Mouse (Mus musculus) midbrain, embryonic 15.5 days (tissue): ENCODE data around the gene Phf3. TPM values are rescaled to one million over a fixed set of nuclear protein-coding genes. Genes with fewer than 3 reads are reported as not detected.
"Not testable (repeated sequence)": the region's sequence is repeated elsewhere in the genome, so short reads cannot be mapped to it uniquely, and the experiment has no call there.

ENCODE experiments used
- ATAC-seq: fragments of 200-750 bp; cut with Nextera tagmentation; replicated peaks from 2 replicates; pipeline ENCODE4 v1.8.0; 2017; ENCODE audit warnings: moderate TSS enrichment
- H3K27ac ChIP-seq: fragments of 300-500 bp; sonication (generic); 2 replicates; pipeline ENCODE4 v1.5.1; 2015; ENCODE audit warnings: mild to moderate bottlenecking, inconsistent platforms
- H3K27me3 ChIP-seq: fragments of 300-500 bp; sonication (generic); replicated peaks from 2 replicates; pipeline ENCODE4 v1.6.1; 2015; ENCODE audit warnings: inconsistent platforms
- H3K36me3 ChIP-seq: fragments of 300-500 bp; sonication (generic); replicated peaks from 2 replicates; pipeline ENCODE4 v1.6.1; 2015; ENCODE audit warnings: inconsistent platforms
- H3K4me1 ChIP-seq: fragments of 300-500 bp; sonication (generic); 2 replicates; pipeline ENCODE4 v1.6.1; 2015; ENCODE audit warnings: inconsistent platforms
- H3K4me2 ChIP-seq: fragments of 300-500 bp; sonication (generic); 2 replicates; pipeline ENCODE4 v1.6.1; 2015; ENCODE audit warnings: inconsistent platforms, mild to moderate bottlenecking, moderate library complexity
- H3K4me3 ChIP-seq: fragments of 300-500 bp; sonication (generic); 2 replicates; pipeline ENCODE4 v1.5.1; 2015; ENCODE audit warnings: mild to moderate bottlenecking, inconsistent platforms
- H3K9ac ChIP-seq: fragments of 300-500 bp; sonication (generic); 2 replicates; pipeline ENCODE4 v1.6.1; 2015; ENCODE audit warnings: mild to moderate bottlenecking, inconsistent platforms
- H3K9me3 ChIP-seq: fragments of 300-500 bp; sonication (generic); 2 replicates; pipeline ENCODE4 v1.6.1; 2016; ENCODE audit warnings: inconsistent platforms
- WGBS: fragments of 180-500 bp; shearing (Covaris S2); methylation state at CpG from one replicate; pipeline ENCODE4 v1.1.7; 2015; ENCODE audit warnings: mixed read lengths; 5-methylcytosine and 5-hydroxymethylcytosine counted together
- polyA plus RNA-seq: library from polyadenylated mRNA; unstranded; fragments of >200 nt; fragmentation: Nextera tagmentation; extraction: Ambion mirVana; gene quantifications from 2 replicates; pipeline ENCODE4 v1.2.1, GENCODE M21; 2015

Phf3 gene
- 38.0 and 42.7 TPM in 2 replicates for polyA plus RNA-seq

GRCm38 (mm10) chr1:30873541-30874260 lies at the start of gene Phf3:
TSS of gene Phf3 (minus strand) at chr1:30873921.
- no peaks in the 10 kb centered on the region for H3K9me3 ChIP-seq
- no peaks in the 10 kb centered on the region for H3K27me3 ChIP-seq
- ATAC-seq, result peak; percentile 97
- peak within 1 kb of the TSS; percentile 58 for H3K4me2 ChIP-seq
- H3K4me3 ChIP-seq, result peak within 1 kb of the TSS; percentile 67
- whole genome bisulfite sequencing, result under 1% methylated on average over 73 of the region's 85 CpGs
- peak within 1 kb of the TSS; percentile 99 for H3K27ac ChIP-seq
- peaks cover 21% of the 10 kb centered on the region for H3K4me1 ChIP-seq
- no peaks in the 10 kb centered on the region for H3K36me3 ChIP-seq
- H3K9ac ChIP-seq, result peak within 1 kb of the TSS; percentile 89

DNA sequence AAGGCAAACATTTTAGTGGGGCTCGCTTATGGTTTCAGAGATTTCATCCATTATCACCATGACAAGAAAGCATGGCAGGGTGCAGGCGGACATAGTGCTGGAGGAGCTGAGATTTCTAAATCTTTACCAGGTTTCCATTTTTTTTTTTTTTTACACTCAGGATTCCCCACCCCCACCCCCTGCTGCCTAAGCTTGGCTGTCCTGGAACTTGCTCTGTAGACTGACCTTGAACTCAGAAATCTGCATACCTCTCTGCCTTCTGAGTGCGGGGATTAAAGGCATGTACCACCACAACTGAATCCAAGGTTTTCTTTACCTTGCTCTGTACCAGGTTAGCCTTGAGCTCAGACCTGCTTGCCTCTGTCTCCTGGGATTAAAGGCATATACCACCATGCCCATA lies 48.5 kb upstream of the Phf3 start:
- 81% methylated on average over 3 of the region's 3 CpGs for WGBS
- Histone ChIP-seq H3K27me3 (no peaks in the 10 kb centered on the region), H3K4me3 (no peak overlapping the region)

DNA sequence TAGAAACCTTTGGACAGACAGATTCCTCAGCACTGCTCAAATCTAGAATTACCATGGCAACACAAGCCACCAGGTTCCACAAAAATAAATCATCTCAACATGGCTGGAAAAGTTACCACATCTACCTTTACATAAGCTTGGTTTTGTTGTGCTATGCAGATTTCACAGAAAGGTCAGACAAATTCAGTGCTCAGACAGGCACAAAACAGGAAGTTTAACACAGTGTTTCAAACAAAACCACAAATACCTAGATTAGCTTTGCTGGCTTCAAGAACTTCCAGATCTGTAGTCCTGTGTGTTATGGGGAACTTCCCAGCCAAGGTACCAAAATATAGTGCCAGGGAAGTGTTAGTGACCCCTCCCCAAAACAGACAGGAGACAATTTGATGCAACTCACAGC lies 47.5 kb upstream of the Phf3 start:
- Histone ChIP-seq H3K9me3 (no peaks in the 10 kb centered on the region), H3K4me2 (no peak overlapping the region), H3K27me3 (no peaks in the 10 kb centered on the region), H3K27ac (no peak overlapping the region), H3K9ac (no peak overlapping the region), H3K36me3 (no peaks in the 10 kb centered on the region), H3K4me3 (no peak overlapping the region), H3K4me1 (no peaks in the 10 kb centered on the region)
- ATAC-seq, result no peak

More for the DNA sequence above, 48.5 kb upstream of the Phf3 start:
- Histone ChIP-seq H3K27ac (no peak overlapping the region), H3K9ac (no peak overlapping the region), H3K4me2 (no peak overlapping the region), H3K9me3 (no peaks in the 10 kb centered on the region), H3K4me1 (no peaks in the 10 kb centered on the region), H3K36me3 (no peaks in the 10 kb centered on the region)
- ATAC-seq, result no peak

- Histone ChIP-seq H3K27me3 (no peaks in the 10 kb centered on the region), H3K4me3 (no peak overlapping the region), H3K9me3 (no peaks in the 10 kb centered on the region), H3K27ac (no peak overlapping the region), H3K4me1 (no peaks in the 10 kb centered on the region), H3K36me3 (no peaks in the 10 kb centered on the region), H3K9ac (no peak overlapping the region), H3K4me2 (no peak overlapping the region)
- no peak for ATAC-seq
- 97% methylated on average over 1 of the region's 1 CpGs for WGBS
These were observed 47.0 kb upstream of the Phf3 start for GRCm38 (mm10) chr1:30920620-30921177.

GRCm38 (mm10) chr1:30910172-30910571 lies 36.5 kb upstream of the Phf3 start:
- Histone ChIP-seq H3K9me3 (no peaks in the 10 kb centered on the region), H3K9ac (no peak overlapping the region), H3K4me2 (no peak overlapping the region), H3K27ac (no peak overlapping the region), H3K36me3 (no peaks in the 10 kb centered on the region), H3K27me3 (no peaks in the 10 kb centered on the region), H3K4me1 (no peaks in the 10 kb centered on the region), H3K4me3 (no peak overlapping the region)
- ATAC-seq, result no peak
- 75% methylated on average over 3 of the region's 3 CpGs for WGBS

DNA sequence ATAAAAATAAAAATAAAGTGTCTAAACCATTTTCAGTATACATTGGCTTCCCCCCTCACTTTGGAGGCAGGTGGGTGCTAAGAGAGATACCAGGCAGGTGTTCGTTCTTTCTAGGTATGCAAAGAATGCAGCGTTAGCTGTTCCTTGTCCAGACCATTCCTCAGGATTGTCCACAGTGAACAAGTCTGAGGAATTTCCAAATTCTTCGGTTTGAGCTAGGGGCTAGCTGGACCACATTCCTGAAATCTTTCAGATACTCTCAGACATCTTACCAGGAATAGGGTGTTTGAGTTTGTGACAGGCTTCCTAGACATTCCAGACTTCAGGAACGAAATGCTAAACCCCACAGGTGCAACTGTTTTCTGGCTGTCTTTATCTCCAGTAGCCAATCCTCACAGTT lies 35.1 kb upstream of the Phf3 start:
- H3K4me3 ChIP-seq, result no peak overlapping the region
- no peaks in the 10 kb centered on the region for H3K9me3 ChIP-seq
- H3K36me3 ChIP-seq, result no peaks in the 10 kb centered on the region
- no peak overlapping the region for H3K27ac ChIP-seq
- no peaks in the 10 kb centered on the region for H3K27me3 ChIP-seq
- H3K9ac ChIP-seq, result no peak overlapping the region
- WGBS, result 84% methylated on average over 4 of the region's 4 CpGs
- no peak for ATAC-seq
- no peaks in the 10 kb centered on the region for H3K4me1 ChIP-seq
- H3K4me2 ChIP-seq, result no peak overlapping the region

GRCm38 (mm10) chr1:30903480-30904218 lies 29.9 kb upstream of the Phf3 start:
- ATAC-seq, result no peak
- WGBS, result 85% methylated on average over 3 of the region's 3 CpGs
- no peak overlapping the region for H3K9ac ChIP-seq
- H3K9me3 ChIP-seq, result 0 out of 2 replicates have a peak, but pooled peaks cover 4% of the 10 kb centered on the region
- no peaks in the 10 kb centered on the region for H3K36me3 ChIP-seq
- H3K4me3 ChIP-seq, result no peak overlapping the region
- H3K4me2 ChIP-seq, result no peak overlapping the region
- no peaks in the 10 kb centered on the region for H3K4me1 ChIP-seq
- H3K27ac ChIP-seq, result no peak overlapping the region
- no peaks in the 10 kb centered on the region for H3K27me3 ChIP-seq

DNA sequence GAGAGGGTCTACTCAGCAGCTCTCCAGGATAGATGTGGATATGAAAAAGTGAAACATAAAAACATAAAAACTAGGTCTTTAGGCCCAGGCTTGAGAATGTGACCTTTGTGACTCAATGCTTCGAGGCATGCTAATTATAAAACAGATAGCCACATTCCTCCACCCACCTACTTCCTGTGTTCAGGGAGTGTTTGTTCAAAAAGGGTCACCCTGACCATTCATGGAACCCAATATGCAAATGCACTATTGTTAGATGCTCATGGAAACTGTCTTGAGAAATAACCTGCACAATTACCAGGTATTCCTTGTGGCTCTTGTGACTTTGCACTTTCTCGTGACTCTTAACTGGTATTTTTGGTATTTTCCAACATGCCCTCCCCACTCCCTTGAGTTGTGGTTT lies 25.0 kb upstream of the Phf3 start:
- no peaks in the 10 kb centered on the region for H3K27me3 ChIP-seq
- H3K9ac ChIP-seq, result no peak overlapping the region
- no peak for ATAC-seq
- WGBS, result 88% methylated on average over 2 of the region's 2 CpGs
- 0 out of 2 replicates have a peak, but pooled peaks cover 4% of the 10 kb centered on the region for H3K9me3 ChIP-seq
- H3K36me3 ChIP-seq, result no peaks in the 10 kb centered on the region
- no peak overlapping the region for H3K27ac ChIP-seq
- H3K4me3 ChIP-seq, result no peak overlapping the region
- H3K4me2 ChIP-seq, result no peak overlapping the region
- no peaks in the 10 kb centered on the region for H3K4me1 ChIP-seq

DNA sequence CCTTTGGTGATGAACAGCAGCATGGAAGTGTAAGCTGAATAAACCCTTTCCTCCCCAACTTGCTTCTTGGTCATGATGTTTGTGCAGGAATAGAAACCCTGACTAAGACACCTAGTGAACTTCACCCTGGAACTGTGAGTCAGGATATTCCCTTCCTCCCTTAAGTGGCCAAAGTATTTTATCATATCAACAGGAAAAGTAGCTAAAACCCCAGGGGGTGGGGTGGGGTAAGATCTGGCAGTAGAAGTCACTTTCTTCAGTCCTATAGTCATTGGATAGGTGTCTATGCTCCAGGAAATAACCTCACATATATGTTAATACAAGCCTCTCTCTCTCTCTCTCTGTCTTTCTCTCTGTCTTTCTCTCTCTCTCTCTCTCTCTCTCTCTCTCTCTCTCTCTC lies 21.6 kb upstream of the Phf3 start:
- not testable (repeated sequence) for H3K36me3 ChIP-seq, H3K4me1 ChIP-seq, H3K4me3 ChIP-seq, H3K9me3 ChIP-seq, H3K27ac ChIP-seq, H3K27me3 ChIP-seq, ATAC-seq, H3K9ac ChIP-seq, H3K4me2 ChIP-seq

DNA sequence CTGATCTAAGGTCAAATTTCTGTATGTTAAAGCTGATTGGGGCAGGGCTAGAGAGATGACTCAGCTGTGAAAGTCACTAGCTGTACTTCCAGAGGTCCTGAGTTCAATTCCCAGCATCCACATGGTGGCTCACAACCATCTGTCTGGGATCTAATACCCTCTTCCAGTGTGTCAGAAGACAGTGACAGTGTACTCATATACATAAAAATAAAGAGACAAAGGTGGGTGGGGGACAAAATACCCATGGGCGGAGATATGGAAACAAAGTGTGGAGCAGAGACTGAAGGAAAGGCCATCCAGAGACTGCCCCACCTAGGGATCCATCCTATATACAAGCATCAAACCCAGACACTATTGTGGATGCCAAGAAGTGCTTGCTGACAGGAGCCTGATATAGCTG lies 10.1 kb upstream of the Phf3 start:
- H3K9ac ChIP-seq, H3K36me3 ChIP-seq, H3K4me3 ChIP-seq: not testable (repeated sequence)

DNA sequence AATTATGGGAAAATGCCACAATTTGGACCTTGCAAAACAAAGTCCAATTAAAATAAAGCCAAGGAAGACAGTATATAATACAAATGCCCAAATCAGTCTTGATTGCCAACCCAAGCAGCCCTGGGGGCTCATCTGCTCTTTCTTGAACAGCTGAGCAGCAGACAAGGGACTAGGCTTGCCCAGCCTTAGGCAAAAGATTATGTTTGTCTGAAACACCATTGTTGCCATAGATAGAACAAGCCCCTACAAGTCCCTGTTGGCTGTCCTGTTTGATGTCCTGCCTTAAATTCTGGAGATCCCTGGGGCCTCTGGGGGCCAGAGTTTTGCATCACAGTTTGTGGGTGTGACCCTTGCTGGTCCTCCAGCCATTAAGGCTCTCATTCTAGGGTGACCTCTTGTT lies 2.0 kb upstream of the Phf3 start:
- no peaks in the 10 kb centered on the region for H3K36me3 ChIP-seq
- H3K4me3 ChIP-seq, result no peak overlapping the region
- H3K27me3 ChIP-seq, result no peaks in the 10 kb centered on the region
- no peak overlapping the region for H3K27ac ChIP-seq
- no peak overlapping the region for H3K4me2 ChIP-seq
- no peak for ATAC-seq
- no peak overlapping the region for H3K9ac ChIP-seq
- no peaks in the 10 kb centered on the region for H3K9me3 ChIP-seq
- H3K4me1 ChIP-seq, result peaks cover 20% of the 10 kb centered on the region

More for the DNA sequence above, 10.1 kb upstream of the Phf3 start:
- H3K4me1 ChIP-seq, ATAC-seq, H3K4me2 ChIP-seq, H3K27me3 ChIP-seq, H3K27ac ChIP-seq, H3K9me3 ChIP-seq: not testable (repeated sequence)
- 100% methylated on average over 1 of the region's 1 CpGs for WGBS

DNA sequence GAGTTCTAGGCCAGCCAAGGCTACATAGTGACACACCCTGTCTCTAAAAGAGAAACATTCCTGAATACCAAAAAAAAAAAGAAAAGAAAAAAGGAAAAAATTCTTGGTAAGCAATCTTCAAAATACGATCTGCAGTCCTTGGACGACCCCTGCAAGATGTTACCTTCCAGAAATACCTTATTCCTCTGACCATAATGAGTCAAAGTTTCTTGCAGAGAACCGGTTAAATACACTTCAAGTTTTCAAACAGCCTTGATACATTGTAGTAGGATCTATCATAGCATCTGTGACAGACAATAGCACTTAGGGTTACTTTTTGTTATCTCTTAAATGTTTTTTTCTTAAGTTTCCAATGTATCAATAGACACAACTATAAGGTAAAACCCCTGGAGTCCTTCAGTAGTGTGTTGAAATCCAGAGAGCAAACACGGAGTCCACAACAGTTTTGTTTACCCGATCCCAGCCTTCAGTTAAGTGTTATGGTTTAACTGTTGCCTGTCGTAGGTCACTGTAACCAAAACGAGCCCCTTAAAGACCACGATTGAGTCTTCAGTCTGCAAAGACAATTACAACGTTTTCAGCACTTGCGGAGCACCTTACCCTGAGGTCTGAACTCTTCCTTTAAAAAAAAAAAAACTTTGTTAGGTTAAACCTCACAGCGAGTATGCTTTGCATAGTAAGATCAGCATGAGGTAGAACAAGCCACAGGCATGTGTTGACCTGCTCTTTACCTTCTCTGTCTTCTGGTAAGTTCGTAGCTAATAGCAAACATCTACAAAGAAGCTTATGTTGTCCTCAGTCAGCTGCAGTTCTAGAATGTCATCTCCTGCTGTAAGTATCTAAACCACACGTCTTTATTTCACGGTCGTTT lies 775 bp upstream of the Phf3 start:
- WGBS, result 51% methylated on average over 15 of the region's 15 CpGs
- Histone ChIP-seq H3K9ac (peak overlapping the region; percentile 89), H3K4me3 (peak overlapping the region; percentile 67), H3K27me3 (no peaks in the 10 kb centered on the region), H3K36me3 (no peaks in the 10 kb centered on the region), H3K9me3 (no peaks in the 10 kb centered on the region), H3K27ac (peak overlapping the region; percentile 99), H3K4me2 (peak overlapping the region; percentile 58), H3K4me1 (peaks cover 21% of the 10 kb centered on the region)
- ATAC-seq, result no peak
